Mouse (Mus musculus) forebrain, embryonic 15.5 days (tissue): ENCODE measurements at regions not wholly inside any gene's neighbourhood (a gene's known extent, or its start where the extent isn't known, plus 50 kb on each side); places are given as distances from the start of the nearest gene placed in this dataset.

Experiments used
- ATAC-seq: fragments of 200-750 bp; cut with Nextera tagmentation; replicated peaks from 2 replicates; pipeline ENCODE4 v1.8.0; 2017; ENCODE audit warnings: mild to moderate bottlenecking, moderate TSS enrichment, moderate library complexity
- H3K27ac ChIP-seq: fragments of 300-500 bp; sonication (generic); replicated peaks from 2 replicates; pipeline ENCODE4 v1.5.1; 2015; ENCODE audit warnings: mild to moderate bottlenecking, inconsistent platforms
- H3K27me3 ChIP-seq: fragments of 300-500 bp; sonication (generic); 2 replicates; pipeline ENCODE4 v1.6.1; 2015; ENCODE audit warnings: inconsistent platforms
- H3K36me3 ChIP-seq: fragments of 300-500 bp; sonication (generic); 2 replicates; pipeline ENCODE4 v1.6.1; 2015; ENCODE audit warnings: mild to moderate bottlenecking, inconsistent platforms
- H3K4me1 ChIP-seq: fragments of 300-500 bp; sonication (generic); 2 replicates; pipeline ENCODE4 v1.6.1; 2015; ENCODE audit warnings: inconsistent platforms
- H3K4me2 ChIP-seq: fragments of 300-500 bp; sonication (generic); replicated peaks from 2 replicates; pipeline ENCODE4 v1.6.1; 2015; ENCODE audit warnings: mild to moderate bottlenecking, inconsistent platforms
- H3K4me3 ChIP-seq: fragments of 300-500 bp; sonication (generic); 2 replicates; pipeline ENCODE4 v1.5.1; 2015; ENCODE audit warnings: mild to moderate bottlenecking, inconsistent platforms
- H3K9ac ChIP-seq: fragments of 300-500 bp; sonication (generic); replicated peaks from 2 replicates; pipeline ENCODE4 v1.6.1; 2015; ENCODE audit warnings: mild to moderate bottlenecking, inconsistent platforms
- H3K9me3 ChIP-seq: fragments of 300-500 bp; sonication (generic); 2 replicates; pipeline ENCODE4 v1.6.1; 2016; ENCODE audit warnings: inconsistent platforms
- WGBS: fragments of 180-500 bp; shearing (Covaris S2); methylation state at CpG from one replicate; pipeline ENCODE4 v1.1.7; 2015; ENCODE audit warnings: mixed read lengths; 5-methylcytosine and 5-hydroxymethylcytosine counted together

GRCm38 (mm10) chr5:4697346-4698095, 60.3 kb downstream of the Fzd1 start:
- Histone ChIP-seq H3K27me3 (no peaks in the 10 kb centered on the region), H3K4me3 (no peak overlapping the region), H3K4me2 (no peak overlapping the region), H3K27ac (no peak overlapping the region), H3K36me3 (no peaks in the 10 kb centered on the region), H3K9ac (no peak overlapping the region), H3K9me3 (no peaks in the 10 kb centered on the region), H3K4me1 (no peaks in the 10 kb centered on the region)
- no peak for ATAC-seq
- 56% methylated on average over 4 of the region's 4 CpGs for WGBS

- Histone ChIP-seq H3K27ac (no peak overlapping the region), H3K27me3 (no peaks in the 10 kb centered on the region), H3K9ac (no peak overlapping the region), H3K9me3 (no peaks in the 10 kb centered on the region), H3K4me2 (no peak overlapping the region), H3K4me3 (no peak overlapping the region), H3K4me1 (no peaks in the 10 kb centered on the region), H3K36me3 (no peaks in the 10 kb centered on the region)
- no peak for ATAC-seq
Measured at GRCm38 (mm10) chr5:4696701-4697100, 61.1 kb downstream of the Fzd1 start.

- Histone ChIP-seq H3K4me2 (no peak overlapping the region), H3K9ac (no peak overlapping the region), H3K4me1 (0 out of 2 replicates have a peak, but pooled peaks cover 7% of the 10 kb centered on the region), H3K27ac (no peak overlapping the region), H3K9me3 (no peaks in the 10 kb centered on the region), H3K27me3 (no peaks in the 10 kb centered on the region), H3K36me3 (no peaks in the 10 kb centered on the region), H3K4me3 (no peak overlapping the region)
- ATAC-seq, result no peak
- WGBS, result 84% methylated on average over 2 of the region's 2 CpGs
Measured at GRCm38 (mm10) chr5:4689130-4689529, 68.7 kb downstream of the Fzd1 start.

- H3K27me3 ChIP-seq, result no peaks in the 10 kb centered on the region
- WGBS, result 91% methylated on average over 2 of the region's 2 CpGs
- H3K36me3 ChIP-seq, result no peaks in the 10 kb centered on the region
- H3K9me3 ChIP-seq, result no peaks in the 10 kb centered on the region
- no peak overlapping the region for H3K27ac ChIP-seq
- no peak overlapping the region for H3K4me3 ChIP-seq
- no peak overlapping the region for H3K4me2 ChIP-seq
- ATAC-seq, result no peak
- H3K4me1 ChIP-seq, result no peaks in the 10 kb centered on the region
- H3K9ac ChIP-seq, result no peak overlapping the region
Measured at GRCm38 (mm10) chr5:4675316-4675715, 82.5 kb downstream of the Fzd1 start.

- 79% methylated on average over 12 of the region's 12 CpGs for WGBS
- Histone ChIP-seq H3K9ac (no peak overlapping the region), H3K9me3 (no peaks in the 10 kb centered on the region), H3K27ac (no peak overlapping the region), H3K27me3 (no peaks in the 10 kb centered on the region), H3K4me3 (no peak overlapping the region), H3K36me3 (no peaks in the 10 kb centered on the region), H3K4me2 (no peak overlapping the region), H3K4me1 (peaks cover 5% of the 10 kb centered on the region; the same call in 1 of the 2 replicates)
- ATAC-seq, result no peak
Measured at GRCm38 (mm10) chr5:4666381-4666780, 91.5 kb downstream of the Fzd1 start.

- peaks cover 6% of the 10 kb centered on the region; the same call in 1 of the 2 replicates for H3K4me1 ChIP-seq
- no peaks in the 10 kb centered on the region for H3K36me3 ChIP-seq
- H3K27ac ChIP-seq, result no peak overlapping the region
- H3K9ac ChIP-seq, result no peak overlapping the region
- no peaks in the 10 kb centered on the region for H3K9me3 ChIP-seq
- no peak overlapping the region for H3K4me2 ChIP-seq
- ATAC-seq, result no peak
- 81% methylated on average over 9 of the region's 9 CpGs for WGBS
- H3K27me3 ChIP-seq, result no peaks in the 10 kb centered on the region
- no peak overlapping the region for H3K4me3 ChIP-seq
Measured at GRCm38 (mm10) chr5:4665978-4666377, 91.9 kb downstream of the Fzd1 start.

GRCm38 (mm10) chr5:4664918-4665317, 92.9 kb downstream of the Fzd1 start:
- no peaks in the 10 kb centered on the region for H3K27me3 ChIP-seq
- peaks cover 6% of the 10 kb centered on the region; the same call in 1 of the 2 replicates for H3K4me1 ChIP-seq
- H3K36me3 ChIP-seq, result no peaks in the 10 kb centered on the region
- 83% methylated on average over 4 of the region's 4 CpGs for WGBS
- no peak overlapping the region for H3K4me2 ChIP-seq
- H3K27ac ChIP-seq, result no peak overlapping the region
- H3K9ac ChIP-seq, result no peak overlapping the region
- no peak for ATAC-seq
- no peaks in the 10 kb centered on the region for H3K9me3 ChIP-seq
- no peak overlapping the region for H3K4me3 ChIP-seq

- Histone ChIP-seq H3K4me1 (peaks cover 6% of the 10 kb centered on the region; the same call in 1 of the 2 replicates), H3K9ac (no peak overlapping the region), H3K4me2 (no peak overlapping the region), H3K9me3 (no peaks in the 10 kb centered on the region), H3K27ac (no peak overlapping the region), H3K4me3 (no peak overlapping the region), H3K27me3 (no peaks in the 10 kb centered on the region), H3K36me3 (no peaks in the 10 kb centered on the region)
- ATAC-seq, result no peak
- 61% methylated on average over 10 of the region's 10 CpGs for WGBS
Measured at GRCm38 (mm10) chr5:4664488-4664887, 93.3 kb downstream of the Fzd1 start.

- Histone ChIP-seq H3K4me3 (no peak overlapping the region), H3K27me3 (no peaks in the 10 kb centered on the region), H3K9ac (no peak overlapping the region), H3K36me3 (no peaks in the 10 kb centered on the region), H3K4me1 (peaks cover 6% of the 10 kb centered on the region; the same call in 1 of the 2 replicates), H3K27ac (no peak overlapping the region), H3K4me2 (no peak overlapping the region), H3K9me3 (no peaks in the 10 kb centered on the region)
- no peak for ATAC-seq
- WGBS, result 57% methylated on average over 6 of the region's 6 CpGs
Measured at GRCm38 (mm10) chr5:4662198-4662585, 95.6 kb downstream of the Fzd1 start.

- Histone ChIP-seq H3K36me3 (no peaks in the 10 kb centered on the region), H3K27ac (no peak overlapping the region), H3K4me2 (no peak overlapping the region), H3K9ac (no peak overlapping the region), H3K9me3 (no peaks in the 10 kb centered on the region), H3K4me1 (peaks cover 6% of the 10 kb centered on the region; the same call in 1 of the 2 replicates), H3K4me3 (no peak overlapping the region), H3K27me3 (no peaks in the 10 kb centered on the region)
- 42% methylated on average over 12 of the region's 12 CpGs for WGBS
- ATAC-seq, result no peak
Measured at GRCm38 (mm10) chr5:4661420-4662197, 96.2 kb downstream of the Fzd1 start.

GRCm38 (mm10) chr5:4657982-4658381, 99.9 kb downstream of the Fzd1 start:
- 17% methylated on average over 1 of the region's 1 CpGs for WGBS
- Histone ChIP-seq H3K27ac (no peak overlapping the region), H3K27me3 (no peaks in the 10 kb centered on the region), H3K9ac (no peak overlapping the region), H3K9me3 (no peaks in the 10 kb centered on the region), H3K36me3 (no peaks in the 10 kb centered on the region), H3K4me1 (peaks cover 6% of the 10 kb centered on the region; the same call in 1 of the 2 replicates), H3K4me3 (no peak overlapping the region), H3K4me2 (no peak overlapping the region)
- no peak for ATAC-seq

GRCm38 (mm10) chr5:4654186-4654585, 103.6 kb downstream of the Fzd1 start:
- Histone ChIP-seq H3K9me3 (no peaks in the 10 kb centered on the region), H3K4me3 (no peak overlapping the region), H3K4me2 (no peak overlapping the region), H3K4me1 (peaks cover 23% of the 10 kb centered on the region), H3K36me3 (no peaks in the 10 kb centered on the region), H3K9ac (no peak overlapping the region), H3K27ac (no peak overlapping the region), H3K27me3 (no peaks in the 10 kb centered on the region)
- no peak for ATAC-seq
